Mouse (Mus musculus) left cerebral cortex, adult 18-20 months (tissue): ENCODE measurements at regions not wholly inside any gene's neighbourhood (a gene's known extent, or its start where the extent isn't known, plus 50 kb on each side); places are given as distances from the start of the nearest gene placed in this dataset.
"Not testable (repeated sequence)": the region's sequence is repeated elsewhere in the genome, so short reads cannot be mapped to it uniquely, and the experiment has no call there.

Experiments
- DNase-seq, 2 experiments: peaks; one replicate each; pipeline ENCODE4 v3.0.0; 2021 to 2022; ENCODE audit warnings: low spot score in 2 of 2, mixed read lengths in 1 of 2

GRCm38 (mm10) chr16:55758707-55759067, 80.0 kb downstream of the Nfkbiz start:
- no peak for DNase-seq

GRCm38 (mm10) chr16:55757952-55758706, 80.6 kb downstream of the Nfkbiz start:
- DNase-seq: no peak

- DNase-seq: not testable (repeated sequence)
Observed at GRCm38 (mm10) chr16:55757422-55757815, 81.3 kb downstream of the Nfkbiz start.

- DNase-seq: no peak
Observed at GRCm38 (mm10) chr16:55756764-55757421, 81.8 kb downstream of the Nfkbiz start.

- no peak for DNase-seq
Observed at GRCm38 (mm10) chr16:55755309-55755832, 83.3 kb downstream of the Nfkbiz start.

- no peak for DNase-seq
Observed at GRCm38 (mm10) chr16:55754092-55754763, 84.5 kb downstream of the Nfkbiz start.

- DNase-seq: no peak
Observed at GRCm38 (mm10) chr16:55753380-55753779, 85.3 kb downstream of the Nfkbiz start.

GRCm38 (mm10) chr16:55747250-55747649, 91.4 kb downstream of the Nfkbiz start:
- DNase-seq: no peak

GRCm38 (mm10) chr16:55746159-55746558, 92.5 kb downstream of the Nfkbiz start:
- DNase-seq: no peak

- no peak for DNase-seq
Observed at GRCm38 (mm10) chr16:55745094-55745493, 93.6 kb downstream of the Nfkbiz start.

GRCm38 (mm10) chr16:55741099-55741863, 97.4 kb downstream of the Nfkbiz start:
- DNase-seq: no peak

GRCm38 (mm10) chr16:55738741-55739140, 100.0 kb downstream of the Nfkbiz start:
- DNase-seq: no peak

GRCm38 (mm10) chr16:55735476-55735968, 103.2 kb downstream of the Nfkbiz start:
- DNase-seq: no peak

GRCm38 (mm10) chr16:55734301-55734700, 104.4 kb downstream of the Nfkbiz start:
- DNase-seq: no peak

GRCm38 (mm10) chr16:55733751-55734150, 104.9 kb downstream of the Nfkbiz start:
- DNase-seq: no peak

GRCm38 (mm10) chr16:55731003-55731402, 107.7 kb downstream of the Nfkbiz start:
- DNase-seq: no peak

- DNase-seq: no peak
Observed at GRCm38 (mm10) chr16:55726538-55726937, 112.2 kb downstream of the Nfkbiz start.

- DNase-seq: no peak
Observed at GRCm38 (mm10) chr16:55720430-55720829, 118.3 kb downstream of the Nfkbiz start.

- no peak for DNase-seq
Observed at GRCm38 (mm10) chr16:55710017-55710416, 128.7 kb downstream of the Nfkbiz start.

GRCm38 (mm10) chr16:55706502-55706901, 132.2 kb downstream of the Nfkbiz start:
- DNase-seq: no peak

GRCm38 (mm10) chr16:55698489-55698892, 140.2 kb downstream of the Nfkbiz start:
- DNase-seq: no peak
